Mouse (Mus musculus): ENCODE measurements around the gene Ric8b. TPM values are rescaled to one million over a fixed set of nuclear protein-coding genes. Genes with fewer than 3 reads are reported as not detected.

The Ric8b gene
- polyA plus RNA-seq, 1 experiment = 23.7 TPM

DNA sequence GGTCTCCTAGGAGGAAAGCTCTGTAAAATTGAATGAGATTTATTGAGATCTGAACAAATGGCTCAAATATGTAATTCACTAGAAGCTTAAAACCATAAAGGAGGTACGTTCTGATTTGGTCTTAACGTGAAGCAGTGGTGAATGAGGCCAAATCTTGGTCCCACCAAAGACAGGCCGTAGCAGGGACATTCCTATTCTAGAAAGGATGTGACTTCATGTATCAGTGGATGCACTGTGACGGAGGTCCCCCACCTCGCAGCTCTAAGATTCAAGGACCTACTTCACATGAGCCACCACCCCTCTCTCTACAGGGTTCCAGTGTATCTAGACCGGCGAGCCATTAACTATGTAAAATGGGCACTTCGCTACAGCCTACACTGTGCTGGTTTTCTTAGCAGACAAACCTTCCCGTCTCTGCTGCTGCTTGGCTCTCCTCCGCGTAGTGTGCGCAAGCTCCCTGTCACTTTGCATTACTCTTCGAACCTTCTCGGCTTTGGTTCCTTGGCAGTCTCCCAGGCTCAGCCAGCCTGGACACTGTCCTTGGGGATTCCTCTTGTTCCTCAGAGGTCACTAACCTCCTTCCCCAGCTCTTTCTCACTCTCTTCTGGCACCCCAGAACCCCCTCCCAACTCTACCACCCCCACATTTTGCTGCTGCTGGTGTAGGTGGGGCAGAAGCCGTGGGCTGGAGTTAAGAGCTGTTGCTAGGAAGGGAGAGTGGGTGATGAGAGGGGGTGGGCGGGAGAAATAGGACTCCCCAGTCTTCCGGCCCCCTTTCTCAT is 8.2 kb upstream of the Ric8b start:
- DNase-seq (ENCODE audit: low spot score) = peak; percentile 6

DNA sequence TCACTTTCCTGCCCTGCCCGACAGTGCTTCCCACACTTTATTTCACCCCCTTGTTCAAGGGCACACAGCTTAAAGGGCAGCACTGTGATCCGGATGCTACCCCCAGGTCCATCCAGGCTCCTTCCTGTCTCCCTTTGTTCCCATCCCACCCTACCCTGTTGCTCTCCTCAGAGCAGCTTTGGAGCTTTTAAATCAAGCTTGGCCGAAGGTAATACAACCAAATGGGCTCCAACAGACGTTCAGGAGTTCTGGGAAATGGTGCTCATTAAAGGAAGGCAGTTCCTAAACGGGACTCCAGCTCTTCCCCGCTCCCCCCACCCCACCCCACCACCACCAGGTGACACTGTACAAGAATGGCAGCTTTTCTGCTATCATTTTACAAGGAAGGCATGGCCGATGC is 7.2 kb upstream of the Ric8b start:
- no peak for DNase-seq (ENCODE audit: low spot score)

DNA sequence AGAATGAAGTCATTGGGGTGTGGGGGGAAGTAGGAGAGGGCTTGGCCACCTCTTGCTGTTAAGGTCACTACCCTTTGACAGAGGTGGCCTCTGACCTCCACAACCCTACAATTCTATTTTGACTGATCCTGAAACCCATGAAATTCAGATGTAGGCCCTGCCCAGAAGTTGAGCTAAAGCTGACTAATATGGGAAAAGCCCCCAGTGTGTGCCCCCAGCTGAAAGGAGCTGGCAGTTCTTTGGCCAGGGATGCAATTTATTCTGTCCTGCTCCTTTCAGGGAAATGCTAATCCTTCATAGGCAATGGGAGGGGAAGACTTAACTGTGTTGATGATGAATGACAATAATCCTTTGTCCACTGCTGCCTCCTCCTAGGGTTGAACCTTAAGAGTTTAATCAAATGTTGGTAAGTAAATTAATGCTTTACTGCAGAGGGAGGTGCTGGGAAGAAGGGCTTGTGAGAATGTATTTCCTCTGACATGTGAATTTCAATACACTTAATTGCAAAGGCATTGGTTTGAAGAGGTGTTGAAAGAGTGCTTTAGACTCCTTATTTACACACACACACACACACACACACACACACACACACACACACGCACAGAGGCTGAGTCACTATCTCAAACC is 6.5 kb upstream of the Ric8b start:
- DNase-seq (ENCODE audit: low spot score) = no peak

DNA sequence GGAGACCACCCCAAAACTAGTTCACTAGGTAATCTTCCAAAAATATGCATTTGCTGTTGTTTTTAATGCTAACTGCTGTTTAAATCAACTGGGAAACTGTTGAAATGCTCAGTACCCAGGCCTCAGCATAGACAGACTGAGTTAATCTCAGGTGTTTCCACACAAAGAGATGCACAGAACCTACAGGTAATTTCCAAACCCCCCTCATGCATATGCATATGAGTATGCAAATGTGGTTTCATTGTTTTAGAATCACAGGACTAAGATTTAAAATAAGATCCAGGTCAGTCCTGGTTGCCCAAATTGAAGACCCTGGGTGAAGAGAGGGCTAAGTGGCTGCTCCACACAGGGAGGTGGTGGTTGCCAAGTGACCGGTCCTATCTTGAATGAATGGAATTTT is 4.3 kb upstream of the Ric8b start:
- DNase-seq (ENCODE audit: low spot score) = no peak

DNA sequence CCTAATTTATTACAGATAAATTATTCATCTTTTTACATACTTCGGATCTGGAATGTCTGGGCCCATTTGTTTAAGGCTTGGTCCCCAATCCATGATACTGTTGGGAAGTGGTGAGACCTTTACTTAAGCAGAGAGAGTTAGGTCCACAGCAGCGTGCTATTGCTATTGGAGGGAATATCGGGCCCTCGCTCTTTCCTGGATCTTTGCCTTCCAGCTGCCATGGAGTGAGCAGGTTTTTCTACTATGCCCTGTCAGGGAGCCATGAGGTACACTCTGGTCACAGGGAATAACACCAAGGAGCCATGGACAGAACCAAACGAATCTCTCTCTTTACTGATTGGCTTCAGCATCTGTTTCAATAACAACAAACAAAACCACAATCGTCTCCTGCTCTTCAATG is 1.9 kb upstream of the Ric8b start:
- DNase-seq (ENCODE audit: low spot score) = no peak

DNA sequence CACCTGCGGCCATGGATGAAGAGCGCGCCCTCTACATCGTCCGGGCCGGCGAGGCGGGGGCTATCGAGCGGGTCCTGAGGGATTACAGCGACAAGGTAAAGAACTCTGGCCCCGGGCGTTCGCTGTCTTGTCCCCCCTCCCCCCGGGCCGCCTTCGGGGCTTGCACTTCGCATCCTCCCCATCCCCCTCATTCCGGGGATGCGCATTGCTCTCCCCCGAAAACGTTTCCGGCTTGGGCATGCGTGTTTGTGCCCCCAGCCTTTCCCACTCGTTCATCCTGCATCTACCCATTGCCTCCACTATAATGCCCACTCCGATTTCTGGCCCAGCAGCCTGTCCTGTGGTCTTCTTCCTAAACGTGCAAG is 297 bp downstream of the Ric8b start:
- DNase-seq (ENCODE audit: low spot score) = no peak

DNA sequence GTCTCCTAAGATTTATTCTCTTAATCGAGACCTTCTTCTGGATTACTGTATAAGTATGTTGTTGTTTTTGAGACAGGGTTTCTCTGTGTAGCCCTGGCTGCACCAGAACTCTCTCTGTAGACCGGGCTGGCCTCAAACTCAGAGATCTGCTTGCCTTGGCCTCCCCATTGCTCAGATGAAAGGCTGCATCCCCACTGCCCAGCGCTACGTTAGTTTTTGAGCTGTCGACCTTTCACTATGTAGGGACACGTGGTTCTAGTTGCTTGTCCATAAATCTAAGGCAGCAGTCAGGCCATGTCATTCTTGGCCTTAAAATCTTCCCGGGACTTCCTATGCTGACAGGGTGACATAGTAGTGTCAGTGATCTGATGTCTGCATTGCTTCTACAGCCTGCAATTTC is 8.9 kb downstream of the Ric8b start:
- no peak for DNase-seq (ENCODE audit: low spot score)

DNA sequence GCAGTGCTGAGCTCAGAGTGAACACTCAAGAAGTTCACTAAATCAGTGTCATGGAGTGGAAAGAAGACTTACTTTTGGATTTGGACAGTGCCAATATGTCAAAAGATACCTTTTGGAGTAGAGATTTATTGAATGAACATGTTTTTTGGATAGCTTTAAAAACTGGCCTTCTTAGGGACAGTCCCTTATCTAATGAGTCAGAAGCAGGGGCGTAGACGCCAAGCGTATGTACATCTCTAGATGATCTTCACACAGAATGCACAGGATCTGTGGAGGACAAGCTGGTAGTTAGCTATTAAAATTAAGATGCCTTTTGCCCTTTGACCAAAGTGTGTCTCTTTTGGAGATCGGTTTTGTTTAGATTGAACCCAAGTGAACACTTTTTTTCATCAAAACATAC is 9.5 kb downstream of the Ric8b start:
- no peak for DNase-seq (ENCODE audit: low spot score)

DNA sequence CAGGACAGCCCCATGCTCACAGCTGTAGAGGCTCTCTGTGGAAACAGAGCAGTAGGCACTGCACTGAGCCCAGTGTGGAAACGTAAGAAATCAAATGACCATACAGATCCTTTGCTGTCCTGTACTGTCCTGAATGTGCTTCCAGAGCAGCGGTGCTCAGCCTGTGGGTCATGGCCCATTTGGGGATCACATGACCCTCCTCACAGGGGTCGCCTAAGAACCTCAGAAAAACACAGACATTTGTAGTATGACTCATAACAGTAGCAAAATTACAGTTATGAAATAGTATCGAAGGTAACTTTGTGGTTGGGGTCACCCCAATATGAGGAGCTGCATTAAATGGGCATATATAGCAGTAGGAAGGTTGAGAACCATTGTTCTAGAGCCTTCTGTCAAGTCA is 11.0 kb downstream of the Ric8b start:
- no peak for DNase-seq (ENCODE audit: low spot score)

DNA sequence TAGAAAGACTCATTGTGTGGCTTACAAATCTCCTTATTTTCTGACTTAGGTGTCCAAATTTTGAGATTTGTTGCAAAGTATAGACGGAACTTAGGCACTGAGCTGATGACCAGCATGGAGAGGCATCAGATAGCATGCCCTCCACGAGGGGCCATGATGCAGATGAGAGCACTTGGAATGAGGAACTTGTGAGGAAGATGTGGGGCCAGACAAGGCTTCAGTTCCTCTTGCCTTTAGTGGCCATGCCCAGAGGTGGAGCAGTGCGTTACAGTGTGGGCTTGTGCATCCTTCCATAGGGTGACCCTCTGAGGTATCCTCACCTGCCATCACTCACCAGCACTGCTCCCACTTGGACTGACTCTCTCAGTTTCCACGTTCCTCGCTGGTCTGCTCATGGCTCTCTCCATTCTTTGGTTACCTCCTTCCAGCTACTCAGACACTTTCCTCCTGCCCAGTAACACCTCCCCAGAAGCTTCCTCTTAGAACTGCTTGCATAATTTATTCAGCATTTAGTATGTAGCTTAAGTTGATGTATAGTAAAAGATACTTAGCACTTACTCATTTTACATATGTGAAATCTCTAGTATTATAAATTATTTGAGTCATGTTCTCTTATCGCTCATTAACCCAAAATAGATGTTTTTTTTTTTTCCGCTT is 18.3 kb downstream of the Ric8b start:
- DNase-seq (ENCODE audit: low spot score) = no peak

DNA sequence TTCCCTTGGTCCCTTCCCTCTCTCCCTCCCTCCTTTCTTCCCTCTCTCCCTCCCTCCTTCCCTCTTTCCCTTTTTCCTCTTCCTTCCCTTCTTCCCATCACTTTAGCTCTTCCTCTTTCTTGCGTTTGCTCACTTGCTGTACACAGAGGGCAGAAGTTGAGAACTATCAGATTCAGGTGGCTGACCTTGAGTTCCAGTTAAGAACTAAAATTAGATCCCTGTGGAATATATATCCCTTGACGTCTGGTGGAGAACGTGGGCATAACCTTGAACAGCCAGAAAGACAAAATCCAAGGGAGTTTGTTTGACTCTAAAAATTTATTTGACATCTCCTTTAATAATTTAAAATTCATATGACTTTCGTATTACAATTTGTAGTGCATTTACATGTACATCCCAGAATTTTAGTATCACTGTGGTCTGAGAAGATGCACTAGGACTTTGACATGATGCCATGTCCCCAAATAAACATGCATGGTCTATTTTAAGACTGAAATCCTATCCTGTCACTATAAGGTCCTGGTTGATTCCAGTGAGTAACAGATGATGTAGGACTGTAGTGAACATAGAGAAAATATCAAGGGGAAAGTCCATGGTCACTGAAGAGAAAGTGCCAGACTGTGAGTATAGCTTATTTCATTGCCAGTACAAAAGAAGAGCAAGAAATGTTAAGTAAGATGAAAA is 19.6 kb downstream of the Ric8b start:
- DNase-seq (ENCODE audit: low spot score) = no peak

DNA sequence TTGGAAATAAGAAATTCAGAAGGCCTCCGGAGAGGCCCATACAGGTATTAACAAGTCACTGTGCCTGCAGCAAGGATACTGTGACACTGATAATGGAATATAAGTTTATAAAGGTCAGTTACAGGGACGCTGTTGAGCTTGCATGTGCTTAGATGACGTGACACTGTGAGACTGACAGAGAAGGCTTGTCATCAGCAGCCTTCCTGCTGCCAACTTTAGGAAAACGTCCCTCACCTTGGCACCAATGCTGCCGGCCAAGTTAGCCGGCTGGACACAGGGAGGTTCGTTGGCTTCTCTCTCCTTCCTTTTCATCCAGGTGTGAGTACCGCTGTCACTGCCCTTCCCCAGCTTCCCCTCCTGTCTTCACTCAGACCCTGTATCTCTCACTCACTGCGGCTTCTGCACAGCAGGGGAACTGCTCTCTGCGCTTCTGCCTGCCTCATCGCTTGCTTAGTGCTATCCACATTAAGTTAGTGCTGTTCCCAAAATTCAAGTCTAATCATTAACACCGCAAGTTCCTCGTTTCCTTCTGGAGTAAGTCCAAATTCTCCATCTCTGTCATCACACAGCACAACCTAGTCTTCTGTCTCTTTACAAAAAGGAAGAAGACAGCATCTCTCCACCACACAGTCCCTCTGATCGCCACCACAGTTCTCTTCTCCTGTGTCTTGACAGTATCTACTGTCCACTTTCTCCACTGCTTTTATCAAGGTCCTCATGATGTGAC is 20.8 kb downstream of the Ric8b start:
- DNase-seq (ENCODE audit: low spot score) = no peak

DNA sequence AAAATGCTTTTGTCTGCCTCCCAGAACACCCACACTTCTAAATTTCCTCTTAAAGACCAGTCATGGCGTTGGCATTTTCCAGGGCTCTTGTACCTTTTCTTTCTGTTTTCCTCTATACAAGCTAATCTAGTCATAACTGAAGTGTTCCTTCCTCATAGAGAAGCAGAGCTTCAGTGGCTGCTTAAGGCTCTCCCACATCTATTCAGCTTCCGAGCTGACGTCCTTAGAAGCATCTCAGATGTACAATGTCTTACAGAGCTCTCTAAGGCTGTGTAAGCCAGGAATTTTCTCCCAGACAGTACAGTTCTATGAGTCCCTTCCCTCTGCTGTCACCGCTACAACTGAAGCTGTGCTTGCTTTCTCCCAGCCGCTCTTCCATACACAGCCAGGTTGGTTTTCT is 21.5 kb downstream of the Ric8b start:
- no peak for DNase-seq (ENCODE audit: low spot score)

DNA sequence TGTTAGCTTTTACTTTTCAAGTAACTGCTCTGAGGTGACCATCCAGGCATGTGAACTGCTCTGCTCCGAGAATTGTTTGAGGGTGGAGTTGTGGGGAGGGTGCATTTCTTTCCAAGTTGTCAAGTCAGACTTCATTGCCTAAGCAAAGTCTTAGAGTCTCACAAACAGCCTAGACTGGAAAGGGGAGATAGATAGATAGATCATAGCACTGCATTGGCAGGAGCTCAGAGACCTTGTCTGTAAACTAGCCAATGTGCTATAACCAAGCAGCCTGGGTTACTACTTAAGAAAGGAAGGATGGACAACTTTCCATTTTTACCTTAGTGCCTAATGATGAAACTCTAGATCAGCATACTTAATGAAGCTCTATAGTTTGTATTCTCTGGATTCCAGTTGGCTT is 22.9 kb downstream of the Ric8b start:
- DNase-seq (ENCODE audit: low spot score) = no peak

DNA sequence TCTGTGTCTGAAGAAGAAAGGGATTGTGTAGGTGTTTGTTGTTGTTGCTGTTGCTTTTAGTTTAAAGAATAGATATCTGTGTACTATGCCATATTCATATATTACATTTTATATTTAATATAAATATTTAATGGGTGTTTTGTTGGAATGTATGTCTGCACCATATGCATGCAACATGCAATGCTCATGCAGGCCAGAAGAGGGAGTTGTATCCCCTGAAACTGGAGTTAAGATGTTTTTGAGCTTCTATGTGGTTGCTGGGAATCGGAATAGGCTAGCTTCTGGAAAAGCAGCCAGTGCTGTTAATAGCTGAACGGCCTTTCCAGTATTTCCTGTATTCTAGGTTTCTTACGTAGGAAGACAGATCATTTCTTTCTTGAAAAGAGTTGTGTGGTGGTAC is 28.3 kb downstream of the Ric8b start:
- DNase-seq (ENCODE audit: low spot score) = no peak

DNA sequence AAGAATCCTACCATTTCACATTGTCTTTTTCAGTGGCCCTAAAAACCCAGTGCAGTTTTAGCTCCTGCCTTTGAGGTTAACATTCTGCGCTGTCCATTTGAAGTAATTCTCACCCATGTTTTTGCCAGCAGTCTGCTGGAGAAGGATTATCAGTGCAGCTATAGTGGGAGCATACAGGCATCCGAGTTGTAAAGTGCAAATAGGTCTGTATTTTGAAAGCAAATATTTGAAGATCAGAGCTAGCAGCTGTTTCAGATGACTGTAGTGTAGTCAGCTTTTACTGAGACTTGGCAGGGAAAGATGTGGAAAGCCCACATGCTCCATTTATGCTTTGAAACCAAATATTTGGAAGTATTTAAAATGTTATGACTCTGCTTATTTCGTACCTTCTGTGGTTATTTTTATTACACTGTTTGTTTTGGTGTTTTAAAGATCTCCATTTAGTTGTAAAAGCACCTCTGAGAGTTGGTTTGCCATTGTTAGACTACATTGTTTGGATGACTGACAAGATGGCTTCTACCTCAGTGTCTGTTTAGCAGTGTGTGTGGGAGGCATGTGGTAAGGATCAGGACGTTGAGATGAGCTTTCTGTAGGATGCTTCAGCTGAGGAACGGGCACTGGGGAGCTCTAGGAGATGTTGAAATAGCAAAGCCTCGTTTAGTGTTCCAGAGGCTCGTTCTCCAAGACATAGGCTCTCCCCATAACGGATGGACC is 31.7 kb downstream of the Ric8b start:
- no peak for DNase-seq (ENCODE audit: low spot score)

DNA sequence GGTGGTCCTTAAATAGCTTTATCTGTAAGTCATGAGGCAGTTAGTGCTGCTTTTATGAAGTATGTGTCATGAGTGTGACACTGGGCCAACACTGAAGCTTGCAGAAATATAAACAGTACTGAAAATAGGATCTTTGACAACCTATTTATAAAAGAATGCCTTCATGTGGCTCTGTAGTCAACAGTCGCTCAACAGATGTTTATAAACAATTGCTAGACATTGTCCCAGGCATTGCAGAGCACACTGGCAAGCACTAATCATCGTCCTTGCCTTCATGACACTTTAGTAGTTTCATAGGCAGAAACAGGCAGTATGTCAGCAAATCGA is 32.2 kb downstream of the Ric8b start:
- DNase-seq (ENCODE audit: low spot score) = no peak

DNA sequence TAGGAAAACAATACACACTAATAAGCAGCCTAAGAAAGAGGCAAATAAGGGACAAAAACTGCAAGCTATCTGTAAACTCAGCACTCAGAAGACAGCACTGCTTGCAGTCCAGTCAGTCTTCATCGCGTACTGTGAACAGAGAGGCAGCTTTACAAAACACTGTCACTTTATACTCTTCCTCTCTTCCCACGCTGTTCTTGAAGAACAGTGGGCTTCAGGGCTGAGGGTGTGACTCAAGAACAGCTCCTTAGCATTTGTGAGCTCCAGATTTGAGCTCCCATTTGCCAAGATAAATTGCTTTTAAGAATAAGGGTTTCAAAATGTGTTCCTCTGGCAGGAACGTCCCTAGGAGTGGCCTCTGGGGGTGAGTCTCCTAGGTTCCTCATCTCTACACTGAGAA is 33.0 kb downstream of the Ric8b start:
- no peak for DNase-seq (ENCODE audit: low spot score)

DNA sequence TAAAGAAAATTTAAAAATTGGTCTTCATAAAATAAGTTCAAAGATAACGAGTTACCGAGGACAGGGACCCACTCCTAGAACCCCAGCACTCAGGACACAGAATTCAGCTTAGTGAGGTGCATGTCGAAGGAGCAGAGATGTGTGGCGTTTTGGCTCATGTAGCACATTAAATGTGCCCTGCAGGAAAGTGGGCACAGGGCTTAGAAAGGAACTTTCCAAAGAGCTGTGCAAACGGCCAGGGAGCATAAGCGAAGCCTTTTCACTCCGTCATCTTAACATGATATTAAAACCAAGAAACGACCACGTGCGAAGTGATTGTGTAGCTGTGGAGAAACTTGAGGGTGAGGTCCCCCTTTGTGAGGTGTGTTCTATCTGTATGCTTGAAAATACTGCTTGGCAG is 36.8 kb downstream of the Ric8b start:
- no peak for DNase-seq (ENCODE audit: low spot score)

DNA sequence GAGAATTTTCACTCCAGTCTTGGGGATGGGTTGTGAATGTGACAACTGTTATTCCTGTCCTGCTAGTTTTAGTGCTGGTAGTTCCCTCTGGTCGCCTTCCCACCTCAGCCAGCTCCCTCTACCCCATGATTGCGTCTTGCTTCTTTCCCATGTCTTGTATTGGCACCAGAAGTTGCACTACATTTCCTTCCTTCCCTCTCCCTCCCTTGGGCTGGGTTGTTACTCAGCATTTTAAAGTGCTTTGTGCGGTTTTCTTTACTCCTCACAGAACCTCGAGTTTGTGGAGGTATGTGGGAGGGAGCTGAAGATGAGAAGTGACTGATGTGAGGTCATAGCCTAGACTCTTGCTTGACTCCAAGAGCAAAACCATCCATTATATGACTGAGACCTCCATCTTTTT is 38.8 kb downstream of the Ric8b start:
- DNase-seq (ENCODE audit: low spot score) = no peak

DNA sequence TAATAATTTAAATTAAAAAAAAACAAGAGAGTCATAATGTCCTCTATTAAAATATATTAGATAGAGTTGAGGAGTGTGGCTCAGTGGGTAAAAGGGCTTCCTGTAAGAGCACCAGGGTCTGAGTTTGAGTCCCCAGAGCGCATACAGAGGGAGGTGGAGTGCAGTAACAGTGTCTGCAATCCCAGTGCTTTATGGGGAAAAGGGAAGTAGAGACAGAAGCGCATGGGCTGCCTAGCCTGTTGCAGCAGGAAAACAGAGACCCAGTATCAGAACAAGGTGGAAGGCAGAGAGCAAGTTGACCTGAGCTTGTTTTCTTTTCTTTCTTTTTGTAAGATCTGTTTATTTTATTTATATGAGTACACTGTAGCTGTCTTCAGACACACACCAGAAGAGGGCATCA is 41.2 kb downstream of the Ric8b start:
- no peak for DNase-seq (ENCODE audit: low spot score)
